Mouse (Mus musculus): ENCODE data around the gene Ninj1.
A peak's percentile ranks its signal among the peaks of the same experiment; 100 is the strongest.

Ninj1 gene

DNA sequence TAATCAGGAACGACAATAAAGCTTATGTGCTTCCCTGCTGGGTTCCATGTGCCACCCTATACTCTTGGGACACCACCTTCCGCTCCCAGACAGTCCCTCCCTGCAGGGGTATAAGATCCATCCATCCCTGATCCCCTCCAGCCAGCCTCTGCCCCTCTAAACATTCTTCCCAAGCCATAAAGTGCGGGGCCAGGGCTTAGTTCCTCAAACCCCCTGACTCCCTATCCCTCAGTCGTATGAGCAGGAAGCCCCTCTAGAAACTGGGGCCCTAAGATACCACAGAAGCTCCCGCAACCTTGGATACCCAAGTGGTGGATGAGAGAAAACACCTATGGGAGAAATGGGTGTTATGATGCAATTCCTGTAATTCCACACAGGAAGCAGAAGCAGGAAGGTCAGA, 8.9 kb downstream of the Ninj1 start:
- DNase-seq (ENCODE audit: low spot score in 2 of 2) = no peak

DNA sequence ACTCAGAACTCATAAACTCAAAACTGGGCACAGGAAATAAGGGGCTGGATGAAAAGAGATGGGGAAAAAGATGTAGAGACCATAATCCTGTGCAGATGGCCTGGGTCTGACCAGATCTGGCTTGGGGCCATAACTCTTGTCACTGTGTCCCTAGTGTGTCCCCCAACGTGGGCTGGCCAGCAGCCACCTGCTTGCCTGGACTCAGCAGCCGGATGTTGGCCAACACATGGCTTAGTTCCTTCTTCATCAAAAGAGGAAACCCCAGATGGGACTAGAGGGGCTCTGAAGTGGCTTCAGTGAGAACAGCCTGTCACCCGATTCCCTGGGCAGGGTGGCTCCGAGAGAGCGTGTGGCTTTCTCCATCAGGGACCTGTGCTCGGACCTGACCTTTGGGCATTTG, 9.5 kb downstream of the Ninj1 start:
- peak in 1 of 2 experiments; percentile 66 for DNase-seq (ENCODE audit: low spot score in 2 of 2)

DNA sequence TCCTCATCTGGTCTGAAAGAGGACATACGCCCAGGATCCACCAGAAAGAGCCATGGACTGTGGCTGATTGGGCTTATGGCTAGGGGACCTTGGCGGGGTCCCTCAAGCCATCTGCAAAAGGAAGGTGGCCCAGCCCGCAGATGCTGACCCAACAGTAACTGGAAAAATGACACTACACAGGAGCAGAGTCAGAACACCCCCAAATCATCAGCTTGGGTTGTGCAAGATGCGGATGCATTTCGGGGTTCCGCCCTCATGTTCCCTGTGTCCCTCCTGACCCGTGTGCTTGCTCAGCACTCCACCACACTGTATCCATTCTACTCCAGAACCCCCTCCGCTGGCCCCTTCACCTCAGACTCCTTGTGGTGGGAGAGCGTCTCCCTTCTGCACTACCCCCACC, 11.4 kb downstream of the Ninj1 start:
- no peak for DNase-seq (ENCODE audit: low spot score in 2 of 2)

DNA sequence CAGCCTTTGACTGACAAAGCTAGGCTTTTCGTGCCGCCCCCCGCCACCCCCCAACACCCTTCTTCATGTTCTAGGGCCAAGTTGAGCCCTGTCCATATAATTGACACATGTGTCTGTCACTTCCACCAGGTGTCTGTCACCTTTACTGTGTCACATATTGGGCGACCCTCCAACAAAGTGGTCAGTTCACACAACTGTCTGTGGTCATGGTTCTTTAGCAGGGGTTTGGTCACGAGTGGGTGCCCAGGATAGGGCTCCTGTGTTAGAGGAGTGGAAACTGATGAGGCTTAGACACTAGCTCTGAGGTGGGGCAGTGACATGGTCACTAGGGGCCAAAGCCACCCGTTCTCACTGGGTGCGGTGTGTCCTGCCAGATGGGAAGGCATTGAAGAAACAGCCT, 12.6 kb downstream of the Ninj1 start:
- DNase-seq (ENCODE audit: low spot score in 2 of 2) = no peak

DNA sequence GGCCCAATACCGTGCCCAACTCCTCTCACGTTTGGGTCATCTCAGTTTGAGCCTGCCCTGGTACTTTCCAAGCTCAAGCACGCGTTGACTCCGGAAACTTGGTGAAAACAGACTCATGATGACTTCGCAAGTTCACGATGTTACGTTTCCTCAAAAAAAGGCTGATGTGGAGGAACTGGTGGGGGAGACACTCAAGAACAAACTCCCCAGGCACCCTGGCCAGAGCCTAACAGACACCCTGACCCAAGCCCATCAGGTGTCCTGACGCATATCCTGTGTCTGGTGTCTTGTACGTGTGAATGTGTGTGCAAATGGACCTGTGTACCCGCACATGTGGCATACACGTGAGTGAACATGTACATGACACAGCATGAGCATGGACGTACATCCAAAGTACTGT, 13.4 kb downstream of the Ninj1 start:
- no peak for DNase-seq (ENCODE audit: low spot score in 2 of 2)

DNA sequence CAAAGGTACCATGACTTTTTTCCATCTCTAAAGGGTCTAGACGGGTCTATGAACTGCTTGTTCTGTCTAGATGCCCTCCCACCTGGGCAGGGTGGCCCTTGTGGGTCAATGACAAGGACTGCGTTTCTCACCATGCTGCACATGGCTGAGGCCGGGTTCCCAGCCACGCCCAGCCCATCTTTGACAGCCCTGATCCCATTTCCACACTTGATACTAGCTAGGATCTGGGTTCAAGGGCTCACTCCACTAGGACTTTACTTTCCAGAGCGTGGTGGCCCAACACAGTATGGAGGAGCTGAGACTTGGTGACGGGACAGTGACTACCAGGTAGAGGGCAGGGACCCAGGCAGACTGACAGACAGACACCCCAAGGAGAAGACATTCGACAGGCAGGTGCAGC, 15.3 kb downstream of the Ninj1 start:
- DNase-seq (ENCODE audit: low spot score in 2 of 2) = no peak

DNA sequence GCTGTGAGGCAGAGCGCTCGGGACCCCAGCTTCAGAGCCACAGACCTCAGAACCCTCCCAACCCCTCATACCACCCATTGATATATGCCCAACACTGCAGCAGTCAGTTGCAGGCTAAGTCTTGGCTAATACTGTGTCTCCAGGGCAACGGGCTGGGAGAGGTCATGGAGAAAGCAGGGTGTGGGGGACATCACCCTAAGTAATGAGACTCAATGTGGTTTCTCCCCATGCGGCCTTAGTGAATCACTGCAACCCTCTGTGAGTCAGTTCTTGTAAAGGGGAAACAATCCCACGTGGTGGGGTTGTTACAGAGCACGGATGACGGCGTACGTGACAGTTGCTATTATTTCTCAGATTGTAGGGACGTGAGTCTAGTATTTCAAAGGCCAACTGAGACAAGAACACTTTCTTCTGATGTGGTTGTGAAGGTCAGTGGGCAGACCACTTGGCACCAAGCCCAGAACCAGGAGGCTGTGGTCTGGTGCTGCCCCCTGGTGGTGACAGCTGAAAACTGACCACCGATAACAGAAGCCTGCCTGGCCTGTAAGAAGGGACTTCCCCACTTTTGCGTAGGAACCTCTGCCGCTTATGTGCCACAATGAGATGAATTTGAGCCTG, 18.2 kb downstream of the Ninj1 start:
- peak; percentile 84 to 91 for DNase-seq (ENCODE audit: low spot score in 2 of 2)

DNA sequence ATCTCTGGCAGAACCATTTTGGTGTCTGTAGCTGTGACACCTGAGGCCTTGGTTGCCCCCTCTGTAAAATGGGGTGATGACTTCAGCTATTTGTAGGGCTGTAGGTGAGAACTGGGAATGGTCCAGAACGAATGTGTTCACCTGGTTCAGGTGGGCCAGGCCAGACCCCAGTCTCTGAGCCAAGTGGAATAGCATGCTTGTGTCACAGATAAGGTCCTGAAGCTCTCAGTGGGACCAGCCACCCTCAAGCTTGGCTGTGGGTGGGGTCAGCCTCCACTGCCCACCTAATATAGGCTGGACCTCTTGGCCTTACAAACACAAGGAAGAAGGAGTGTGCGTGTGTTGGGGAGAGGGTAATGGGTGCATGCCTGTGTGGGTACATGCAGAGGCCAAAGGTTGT, 19.1 kb downstream of the Ninj1 start:
- no peak for DNase-seq (ENCODE audit: low spot score in 2 of 2)

DNA sequence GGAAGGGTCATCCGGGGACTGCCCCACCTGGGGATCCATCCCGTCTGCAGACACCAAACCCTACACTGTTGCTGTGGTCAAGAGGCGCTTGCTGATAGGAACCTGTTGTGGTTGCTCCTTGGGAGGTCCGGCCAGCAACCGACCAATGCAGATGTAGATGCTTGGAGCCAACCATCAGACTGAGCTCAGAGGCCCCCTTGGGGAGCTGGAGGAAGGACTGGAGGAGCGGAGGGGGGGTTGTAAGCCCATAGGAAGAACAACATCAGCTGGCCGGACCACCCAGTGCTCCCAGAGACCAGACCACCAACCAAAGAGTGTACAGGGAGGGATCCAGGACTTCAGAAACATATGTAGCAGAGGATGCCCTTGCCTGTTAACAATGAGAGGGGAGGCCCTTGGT, 22.0 kb downstream of the Ninj1 start:
- DNase-seq (ENCODE audit: low spot score in 2 of 2) = no peak

DNA sequence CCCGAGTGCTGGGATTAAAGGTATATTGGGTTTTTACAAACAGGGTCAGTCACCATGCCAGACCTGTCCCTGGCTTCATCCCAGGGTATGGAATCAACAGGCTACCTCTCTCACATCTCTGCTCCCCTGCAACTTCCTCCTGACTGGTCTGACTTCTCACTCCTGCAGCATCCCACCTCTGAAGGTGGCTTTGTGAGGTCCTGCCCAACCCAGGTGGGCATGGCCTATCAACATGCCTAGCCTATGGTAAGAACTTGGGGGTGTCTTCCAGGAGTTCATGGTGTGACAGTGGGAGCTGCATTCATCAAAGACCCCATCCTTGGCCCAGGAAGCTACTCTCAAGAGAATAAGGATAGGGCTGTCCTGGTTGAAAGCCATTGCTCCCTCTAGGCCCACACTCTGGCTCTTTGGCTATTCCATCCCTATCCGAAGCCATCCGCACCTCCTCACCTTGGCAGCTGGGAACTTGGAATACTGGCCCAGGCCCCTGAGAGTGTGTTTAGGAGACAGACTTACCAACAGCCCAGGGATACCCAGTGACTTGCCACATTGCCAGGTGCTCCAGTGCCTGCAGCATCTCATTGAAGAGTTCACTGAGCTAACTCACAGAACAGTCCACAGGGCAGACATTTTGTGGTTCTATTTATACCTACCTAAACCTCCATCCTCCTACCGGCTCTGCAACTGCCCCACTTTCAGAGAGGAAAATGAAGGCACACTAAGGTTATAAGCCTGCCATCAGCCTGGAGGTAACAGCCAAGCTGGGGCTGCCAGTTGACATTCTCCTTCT, 25.6 kb downstream of the Ninj1 start:
- DNase-seq (ENCODE audit: low spot score in 2 of 2) = no peak

DNA sequence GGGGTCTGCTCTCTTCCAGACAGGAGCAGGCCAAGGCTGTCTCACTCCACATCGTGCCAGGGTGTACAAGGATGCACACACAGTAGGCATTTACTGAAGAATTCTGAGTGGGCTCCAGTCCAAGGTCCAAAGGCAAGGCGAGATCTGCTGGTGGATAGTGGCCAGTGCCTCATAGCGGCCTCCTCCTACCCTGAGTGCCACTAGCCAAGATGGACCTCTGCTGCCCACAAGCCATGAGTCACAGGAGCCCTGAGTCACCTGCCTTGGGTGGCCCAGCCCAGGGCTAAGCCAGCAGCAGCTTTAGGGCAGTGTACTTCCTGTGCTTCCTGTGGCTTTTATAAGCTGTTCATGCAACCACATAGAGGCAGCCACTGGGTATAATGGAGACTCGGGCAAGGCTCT, 26.2 kb downstream of the Ninj1 start:
- no peak for DNase-seq (ENCODE audit: low spot score in 2 of 2)

DNA sequence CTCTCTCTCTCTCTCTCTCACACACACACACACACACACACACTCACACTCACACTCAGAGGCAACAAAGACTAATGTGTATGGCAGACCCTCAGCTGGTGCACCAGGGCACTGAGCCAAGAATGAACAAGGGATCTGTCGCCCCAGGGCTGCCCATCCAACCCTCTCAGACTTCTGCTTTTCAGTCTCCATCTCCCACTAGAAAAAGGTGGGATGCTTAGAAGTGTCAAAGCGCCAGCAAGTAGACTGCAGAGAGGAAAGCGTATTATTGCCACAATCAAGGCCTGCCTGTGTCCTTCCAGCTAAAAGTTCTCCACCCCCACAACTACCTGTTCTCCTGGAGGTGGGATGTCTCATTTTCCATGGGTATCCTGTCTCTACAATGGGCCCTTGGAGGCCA, 27.2 kb downstream of the Ninj1 start:
- no peak for DNase-seq (ENCODE audit: low spot score in 2 of 2)

DNA sequence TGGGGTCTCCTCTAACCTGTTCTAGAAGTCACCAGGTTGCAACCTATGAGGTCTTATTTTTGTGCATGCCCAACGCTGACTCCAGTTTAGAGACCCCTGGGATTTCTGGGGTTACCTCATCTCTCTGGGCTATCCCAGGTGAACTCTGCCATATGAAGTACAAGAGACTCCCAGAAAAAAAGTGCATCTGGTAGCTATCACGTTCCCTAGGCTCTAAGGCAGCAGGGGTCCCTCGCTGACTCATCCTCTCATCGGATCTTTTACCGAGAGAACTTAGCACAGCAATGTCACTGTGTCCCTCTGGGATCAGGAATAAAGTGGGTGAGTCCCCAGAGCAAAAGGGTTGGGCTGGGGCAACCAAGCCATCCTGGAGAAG, 27.8 kb downstream of the Ninj1 start:
- no peak for DNase-seq (ENCODE audit: low spot score in 2 of 2)

DNA sequence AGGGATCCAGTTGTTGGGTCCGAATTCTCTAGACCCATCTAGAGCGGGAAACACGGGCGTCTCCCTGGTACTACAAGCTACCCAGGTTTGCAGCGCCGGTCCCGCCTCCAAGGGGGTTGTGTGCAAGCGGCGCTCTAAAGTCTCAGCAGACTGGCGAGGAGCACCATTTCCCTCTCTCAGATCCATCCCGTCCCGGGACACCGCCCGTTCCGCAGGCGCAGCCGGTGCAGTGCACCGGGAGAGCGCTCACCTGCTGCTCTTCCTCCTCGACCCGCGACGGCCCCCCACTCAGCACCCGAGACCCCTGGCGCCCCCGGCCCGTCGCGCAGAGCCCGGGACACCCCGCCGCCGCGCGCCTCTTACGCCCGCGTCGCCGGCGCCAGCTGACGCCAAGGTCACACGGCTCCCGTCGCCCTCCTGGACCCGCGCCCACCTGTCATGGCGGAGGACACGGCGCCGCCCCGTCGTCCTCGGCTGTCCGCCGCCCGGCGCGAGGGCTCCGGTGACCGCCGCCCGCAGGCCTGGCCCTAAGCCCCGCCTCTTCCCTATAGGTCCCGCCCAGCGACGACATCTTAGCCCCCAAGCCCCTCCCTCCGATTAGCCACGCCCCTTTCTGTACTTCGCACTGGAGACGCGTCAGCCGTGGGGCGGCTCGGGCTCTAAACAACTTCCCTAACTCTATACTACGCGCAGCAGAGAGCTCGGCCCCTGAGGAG, 28.4 kb downstream of the Ninj1 start, which contains the start of gene Card19:
Card19 (minus strand) TSS at position 534 of the 716 bp plus-strand sequence.
- DNase-seq (ENCODE audit: low spot score in 2 of 2) = peak; percentile 71 to 86

DNA sequence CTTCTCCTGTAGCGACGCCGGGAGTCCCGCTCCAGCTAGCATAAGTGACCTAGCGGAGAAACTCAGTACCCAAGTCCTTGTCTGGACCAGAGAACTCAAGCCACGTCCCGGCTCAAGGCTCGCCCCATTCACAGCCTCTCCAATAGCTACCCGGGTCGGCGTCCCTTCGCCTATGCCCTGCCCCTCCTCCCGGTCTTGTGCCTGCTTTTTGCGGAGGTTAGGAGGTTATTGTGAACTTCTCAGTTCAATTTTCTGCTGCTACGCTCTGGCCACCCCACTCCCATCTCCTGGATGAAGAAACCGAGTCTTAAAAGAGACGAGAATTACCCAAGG, 28.9 kb downstream of the Ninj1 start:
- no peak for DNase-seq (ENCODE audit: low spot score in 2 of 2)

DNA sequence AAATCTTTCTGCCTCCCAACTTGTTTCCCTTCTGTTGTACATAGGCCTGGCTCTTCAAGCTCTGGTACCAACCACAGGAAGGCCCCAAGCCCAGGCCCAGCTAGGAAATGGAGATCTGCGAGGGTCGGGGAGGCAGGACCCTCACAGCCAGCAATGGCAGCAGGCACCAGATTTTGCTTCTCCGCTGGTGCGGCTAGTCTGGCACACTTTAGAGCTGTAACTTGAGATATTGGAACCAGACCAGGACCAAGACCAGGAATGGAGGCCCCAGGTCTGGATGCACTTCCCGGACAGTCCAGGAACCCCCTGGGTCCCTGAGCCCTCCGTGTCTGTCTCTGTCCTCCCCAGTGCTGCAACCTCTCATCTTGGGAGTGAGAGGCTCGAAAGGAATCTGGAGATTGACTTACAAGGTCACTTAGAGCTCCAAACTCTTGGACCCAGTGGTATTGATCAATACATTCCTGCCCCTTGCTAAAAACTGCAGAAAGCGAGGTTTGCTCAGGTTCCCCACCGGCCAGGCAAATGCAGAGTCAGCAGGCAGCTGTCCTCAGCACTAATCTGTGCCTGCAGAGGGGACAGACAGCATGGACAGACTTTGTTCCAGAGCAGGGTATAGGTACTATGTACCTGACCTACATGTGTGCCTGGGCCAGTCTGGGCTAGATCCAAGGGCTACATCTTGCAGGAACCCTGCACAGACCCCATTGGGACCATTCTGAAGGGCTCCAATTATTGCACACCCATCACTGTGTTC, 29.7 kb downstream of the Ninj1 start:
- no peak for DNase-seq (ENCODE audit: low spot score in 2 of 2)

DNA sequence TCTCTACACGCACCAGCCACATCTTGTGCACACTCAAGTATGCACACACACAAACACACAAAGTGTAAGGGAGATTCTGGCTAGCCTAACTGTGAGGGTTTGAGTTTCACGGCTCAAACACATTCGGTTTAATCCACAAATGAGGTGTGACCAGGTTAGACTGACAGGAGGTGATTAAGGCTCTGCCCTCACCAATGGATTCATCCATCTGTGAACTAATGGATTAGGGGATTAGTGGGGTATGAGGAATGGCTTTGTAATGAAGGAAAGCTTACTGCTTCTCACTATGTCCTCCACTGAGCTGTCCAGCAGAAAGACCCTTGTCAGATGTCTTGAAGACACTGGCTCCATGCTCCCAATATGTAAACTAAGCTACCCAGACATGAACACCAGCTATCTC, 31.4 kb downstream of the Ninj1 start:
- DNase-seq (ENCODE audit: low spot score in 2 of 2) = no peak

DNA sequence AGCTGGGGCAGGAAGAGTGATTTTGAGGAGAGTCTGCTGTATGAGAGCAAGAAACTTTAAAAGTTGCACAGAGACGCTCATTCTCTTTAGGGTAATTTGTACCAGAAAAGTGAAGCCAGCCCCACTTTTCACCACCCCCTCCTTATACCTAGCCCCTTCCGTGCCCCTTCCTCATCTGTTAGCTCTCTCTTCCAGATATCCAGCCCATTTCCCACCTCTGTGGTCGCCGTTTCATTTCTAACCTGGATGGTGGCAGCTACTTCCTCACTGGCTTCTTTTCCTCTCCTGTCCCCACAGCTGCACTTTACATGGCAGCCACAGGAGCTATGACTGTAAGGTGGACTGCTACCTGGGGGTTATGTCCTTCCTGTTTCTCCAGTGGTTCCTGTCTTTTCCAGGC, 32.1 kb downstream of the Ninj1 start:
- no peak for DNase-seq (ENCODE audit: low spot score in 2 of 2)

DNA sequence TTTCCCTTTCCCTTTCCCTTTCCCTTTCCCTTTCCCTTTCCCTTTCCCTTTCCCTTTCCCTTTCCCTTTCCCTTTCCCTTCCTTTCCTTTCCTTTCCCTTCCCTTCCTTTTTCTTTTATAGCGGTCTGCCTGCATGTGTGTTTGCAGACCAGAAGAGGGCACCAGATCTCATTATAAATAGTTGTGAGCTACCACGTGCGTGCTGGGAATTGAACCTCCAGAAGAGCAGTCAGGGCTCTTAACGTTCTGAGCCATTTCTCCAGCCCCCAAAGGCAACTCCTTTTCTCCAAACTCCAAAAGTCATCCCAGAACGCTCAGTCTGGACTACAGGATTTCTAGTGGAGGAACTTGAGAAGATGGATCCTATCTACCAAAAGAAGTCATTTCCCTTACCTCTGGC, 33.6 kb downstream of the Ninj1 start:
- no peak for DNase-seq (ENCODE audit: low spot score in 2 of 2)

DNA sequence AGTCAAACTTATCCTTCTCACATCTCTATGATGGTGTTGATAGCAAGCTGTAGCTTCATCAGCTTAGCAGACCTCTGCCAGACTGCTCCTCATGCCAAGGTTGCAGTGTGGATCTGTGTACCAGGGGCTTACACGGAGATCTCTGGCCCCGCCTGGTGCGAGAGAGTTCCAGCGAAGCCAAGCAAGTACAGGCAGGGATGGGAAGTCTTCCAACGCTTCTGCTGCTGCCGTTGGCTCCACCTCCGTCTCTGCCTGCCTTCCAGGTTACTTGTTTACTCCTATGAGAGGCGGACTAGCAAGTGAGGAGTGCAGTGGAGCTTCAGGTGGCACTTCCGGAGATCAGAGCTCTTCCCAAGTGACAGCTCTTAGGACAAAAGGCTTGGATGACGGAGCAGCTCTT, 37.0 kb downstream of the Ninj1 start:
- DNase-seq (ENCODE audit: low spot score in 2 of 2) = no peak

DNA sequence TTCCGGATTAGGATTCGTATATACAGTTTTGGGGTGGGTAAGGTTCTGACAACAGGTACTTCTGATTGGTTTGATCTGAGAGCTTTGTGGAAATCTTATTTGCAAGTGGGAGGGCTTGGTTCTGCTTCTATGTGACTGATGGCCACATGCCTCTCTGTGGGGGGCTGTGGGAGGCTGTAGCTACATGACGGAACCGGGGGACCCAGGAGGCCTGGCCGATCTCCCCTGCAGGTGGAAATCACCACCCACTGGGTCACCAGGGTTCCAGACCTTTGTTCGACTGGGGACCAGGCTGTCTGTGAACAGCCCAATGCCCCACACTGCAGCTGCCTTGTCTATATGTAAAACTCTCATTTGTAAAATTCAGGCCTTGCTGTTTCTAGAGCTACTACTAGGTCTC, 37.4 kb downstream of the Ninj1 start:
- DNase-seq (ENCODE audit: low spot score in 2 of 2) = no peak

DNA sequence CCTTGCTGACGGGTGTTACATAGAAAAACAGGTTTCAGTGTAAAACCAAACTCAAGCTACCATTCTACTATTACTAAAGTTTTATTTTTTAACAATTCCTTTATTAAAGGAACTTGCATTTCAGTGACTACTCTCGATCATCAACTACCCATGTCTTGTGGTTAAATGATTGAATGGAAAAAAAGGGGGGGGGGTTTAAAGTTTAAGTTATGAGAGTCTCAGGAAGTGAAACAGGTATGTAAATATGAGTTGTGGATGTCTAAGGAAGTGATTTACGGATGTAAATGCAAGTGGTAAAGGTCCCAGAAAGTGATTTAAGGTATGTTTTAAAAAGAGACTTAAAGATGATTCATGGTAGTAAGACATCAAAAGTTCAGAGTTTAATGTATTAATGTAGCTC, 37.9 kb downstream of the Ninj1 start:
- DNase-seq (ENCODE audit: low spot score in 2 of 2) = no peak

Data from cerebellum, postnatal 4 days (tissue).